Mouse (Mus musculus) cerebral cortex, adult 2 months (tissue): ENCODE measurements around the gene Efna1.

Experiments used
- WGBS: fragments of 180-500 bp; shearing (Covaris S2); methylation state at CpG from one replicate; pipeline ENCODE4 v1.1.7; 2018; 5-methylcytosine and 5-hydroxymethylcytosine counted together

The Efna1 gene

DNA sequence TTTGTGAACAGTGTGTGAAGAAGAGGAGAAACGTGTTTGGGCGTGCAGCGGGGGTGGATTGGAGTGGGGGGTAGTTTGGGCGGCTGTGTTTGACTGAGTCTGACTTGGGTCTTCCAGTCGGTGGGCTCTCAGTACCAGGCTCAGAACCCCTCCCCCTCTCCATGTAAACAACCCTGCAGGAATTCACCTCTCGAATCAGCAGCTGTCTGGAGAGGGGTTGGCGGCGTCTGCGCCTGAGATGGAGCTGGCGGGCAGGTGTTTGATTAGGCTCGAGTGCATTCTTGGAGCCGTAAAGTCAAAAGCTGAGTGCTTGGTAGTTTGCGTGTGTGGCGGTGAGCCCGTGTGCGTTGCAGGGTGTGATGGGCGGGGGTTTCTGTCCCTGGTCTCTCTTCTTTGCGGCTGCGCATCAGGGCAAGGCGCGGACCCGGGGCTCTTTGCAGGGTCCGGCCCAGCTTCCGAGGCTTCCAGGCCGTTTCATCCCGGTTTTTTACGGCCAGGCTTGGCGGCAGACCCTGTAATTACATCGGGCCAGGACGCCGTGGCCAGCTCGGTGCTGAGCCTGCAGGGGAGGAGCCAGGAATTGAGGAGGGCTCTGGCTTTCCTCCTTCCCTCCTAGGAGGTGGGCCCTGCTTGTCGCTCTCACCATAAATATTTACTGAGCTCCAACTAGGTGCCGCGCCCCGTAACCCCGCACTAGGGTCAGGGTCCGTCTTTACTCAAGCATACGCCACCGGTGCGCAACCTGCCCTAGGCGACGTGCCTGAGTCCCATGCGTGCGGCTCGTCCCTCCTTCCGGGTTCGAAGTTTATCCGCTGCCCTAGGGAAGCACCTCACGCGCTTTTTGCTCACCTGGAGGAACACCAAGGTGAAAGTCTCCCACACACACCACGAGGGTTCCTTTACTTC is at the start of gene Efna1:
TSS of gene Efna1 (minus strand) at position 537 of the 906 bp plus-strand sequence.
- WGBS: 2% methylated on average over 52 of the region's 52 CpGs

DNA sequence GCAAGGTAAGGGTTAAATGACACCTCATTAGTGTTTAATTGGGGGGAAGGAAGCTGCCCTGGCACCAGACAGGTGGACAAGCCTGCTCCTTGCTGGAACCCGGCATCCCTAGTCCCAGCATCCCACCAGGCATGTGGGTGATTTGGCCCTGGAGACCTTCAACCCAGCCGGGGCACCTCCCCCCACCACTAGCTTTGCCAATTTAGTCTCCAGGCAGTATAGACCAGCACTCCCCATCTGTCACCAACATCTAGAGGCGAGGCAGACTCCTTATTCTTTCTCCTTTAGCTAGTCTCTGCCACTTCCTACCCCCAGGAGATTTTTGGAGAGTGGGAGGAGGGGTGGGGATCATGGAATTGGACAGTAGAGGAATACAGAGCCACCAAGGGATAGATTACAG is 49.4 kb upstream of the Efna1 start:
- WGBS: 63% methylated on average over 3 of the region's 3 CpGs

DNA sequence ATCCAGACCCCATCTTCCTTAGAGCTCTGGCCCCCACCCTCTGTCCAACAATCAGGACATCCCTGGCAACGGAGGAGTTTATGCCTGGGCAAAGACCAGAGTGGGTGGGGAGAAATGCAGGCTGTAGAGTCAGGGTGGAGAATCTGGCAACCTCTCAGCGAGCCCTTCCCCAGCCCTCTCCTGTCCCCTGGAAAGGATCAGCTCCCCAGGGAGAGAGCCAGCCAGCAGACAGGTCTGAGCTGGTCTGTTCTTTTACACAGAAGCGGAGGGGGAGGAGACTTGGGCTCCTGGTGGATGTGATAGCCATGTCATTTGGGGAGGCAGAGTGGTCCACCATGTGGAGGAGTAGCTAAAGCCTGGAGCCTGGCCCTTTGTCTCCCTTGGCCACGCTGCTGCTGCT is 47.7 kb upstream of the Efna1 start:
- 69% methylated on average over 4 of the region's 4 CpGs for WGBS

DNA sequence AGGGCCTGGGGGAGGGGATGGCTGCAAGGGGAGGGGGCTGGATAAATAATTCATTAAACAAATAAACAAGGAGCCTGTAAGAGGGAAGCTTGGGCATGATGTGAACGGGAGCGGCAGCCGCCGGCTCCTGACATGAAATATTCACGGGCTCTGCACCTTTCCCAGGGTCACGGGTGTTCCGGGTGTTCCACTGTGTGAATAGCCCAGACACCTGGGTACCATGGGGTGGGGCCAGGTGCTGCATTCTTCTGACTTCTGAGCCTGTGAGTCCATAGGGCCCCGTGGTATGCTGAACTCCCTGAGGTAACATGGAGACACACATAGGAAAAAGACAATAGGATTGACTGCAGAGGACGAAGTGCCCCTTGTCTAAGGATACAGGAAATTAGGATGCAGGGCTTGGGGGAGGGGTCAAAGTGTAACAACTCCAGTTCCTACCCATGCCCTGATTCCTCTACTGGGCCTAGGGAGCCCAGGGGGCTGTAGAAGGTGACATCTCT is 46.5 kb upstream of the Efna1 start:
- 75% methylated on average over 9 of the region's 9 CpGs for WGBS

DNA sequence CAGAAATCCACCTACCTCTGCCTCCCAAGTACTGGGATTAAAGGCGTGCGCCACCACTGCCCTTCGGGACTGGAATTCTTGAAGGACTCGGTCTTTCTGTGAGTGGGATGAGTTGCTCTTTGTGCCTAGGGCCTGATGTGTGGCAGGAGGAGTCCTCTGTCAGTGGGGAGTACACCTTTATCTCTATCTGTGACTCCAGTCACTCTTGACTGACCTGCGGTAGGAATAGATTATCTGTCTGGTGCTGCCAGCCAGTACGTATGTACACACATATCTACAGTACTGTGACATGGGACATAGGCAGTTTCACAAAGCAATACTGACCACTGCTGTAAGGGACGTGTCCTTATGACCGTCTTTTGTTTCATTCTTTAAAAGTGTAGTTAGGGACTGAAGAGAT is 44.9 kb upstream of the Efna1 start:
- 97% methylated on average over 8 of the region's 8 CpGs for WGBS

DNA sequence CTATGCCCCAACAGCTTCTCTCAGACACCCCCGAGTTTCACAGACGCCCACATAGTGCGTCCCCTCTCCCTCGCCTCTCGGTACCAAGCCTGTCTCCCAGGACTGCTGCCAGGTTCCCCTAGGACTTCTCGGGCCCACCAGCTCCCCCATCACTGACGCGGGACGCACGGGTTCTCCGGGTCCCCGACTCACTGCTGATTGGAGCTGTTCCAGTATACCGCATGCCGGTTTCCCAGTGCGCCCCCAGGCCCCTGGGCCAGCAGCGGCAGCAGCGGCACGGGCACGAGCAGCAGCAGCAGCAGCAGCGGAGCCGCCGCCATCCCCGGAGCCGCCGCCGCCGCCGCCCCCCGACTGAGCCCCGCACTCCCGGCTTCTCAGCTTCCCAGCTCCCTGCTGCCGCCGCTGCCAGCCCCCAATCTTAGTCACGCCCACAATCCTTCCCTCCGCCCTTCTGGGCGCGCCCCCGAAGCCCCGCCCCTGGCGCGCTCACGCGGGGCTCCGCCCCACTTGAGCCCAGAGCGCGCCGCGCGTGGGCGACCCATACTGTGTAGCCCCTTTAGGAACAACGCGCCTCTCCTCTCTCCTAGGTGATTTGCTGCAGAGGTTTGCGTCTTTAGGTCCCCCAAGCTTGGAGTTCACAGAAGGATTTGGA is 41.7 kb upstream of the Efna1 start, which contains the start of gene Efna3:
TSS of gene Efna3 (minus strand) at position 452 of the 652 bp plus-strand sequence.
- 1% methylated on average over 53 of the region's 53 CpGs for WGBS

DNA sequence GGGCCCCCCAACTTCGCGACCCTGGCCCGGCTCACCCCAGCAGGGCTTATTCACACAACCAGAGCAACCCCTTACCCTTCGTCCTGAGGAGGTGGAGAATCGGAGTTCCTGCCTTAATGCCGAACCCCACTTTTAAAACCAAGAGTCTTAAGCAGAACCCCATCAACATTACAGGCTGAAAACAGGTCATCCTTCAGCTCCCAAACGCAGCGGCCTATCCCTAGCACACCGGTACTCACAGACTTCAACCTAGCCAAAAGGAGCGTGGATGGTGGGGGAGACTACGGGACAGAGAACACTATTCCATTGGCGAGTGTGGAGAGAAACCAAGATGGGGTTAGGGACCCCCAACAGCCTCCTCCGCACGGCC is 41.2 kb upstream of the Efna1 start:
- 3% methylated on average over 14 of the region's 14 CpGs for WGBS

DNA sequence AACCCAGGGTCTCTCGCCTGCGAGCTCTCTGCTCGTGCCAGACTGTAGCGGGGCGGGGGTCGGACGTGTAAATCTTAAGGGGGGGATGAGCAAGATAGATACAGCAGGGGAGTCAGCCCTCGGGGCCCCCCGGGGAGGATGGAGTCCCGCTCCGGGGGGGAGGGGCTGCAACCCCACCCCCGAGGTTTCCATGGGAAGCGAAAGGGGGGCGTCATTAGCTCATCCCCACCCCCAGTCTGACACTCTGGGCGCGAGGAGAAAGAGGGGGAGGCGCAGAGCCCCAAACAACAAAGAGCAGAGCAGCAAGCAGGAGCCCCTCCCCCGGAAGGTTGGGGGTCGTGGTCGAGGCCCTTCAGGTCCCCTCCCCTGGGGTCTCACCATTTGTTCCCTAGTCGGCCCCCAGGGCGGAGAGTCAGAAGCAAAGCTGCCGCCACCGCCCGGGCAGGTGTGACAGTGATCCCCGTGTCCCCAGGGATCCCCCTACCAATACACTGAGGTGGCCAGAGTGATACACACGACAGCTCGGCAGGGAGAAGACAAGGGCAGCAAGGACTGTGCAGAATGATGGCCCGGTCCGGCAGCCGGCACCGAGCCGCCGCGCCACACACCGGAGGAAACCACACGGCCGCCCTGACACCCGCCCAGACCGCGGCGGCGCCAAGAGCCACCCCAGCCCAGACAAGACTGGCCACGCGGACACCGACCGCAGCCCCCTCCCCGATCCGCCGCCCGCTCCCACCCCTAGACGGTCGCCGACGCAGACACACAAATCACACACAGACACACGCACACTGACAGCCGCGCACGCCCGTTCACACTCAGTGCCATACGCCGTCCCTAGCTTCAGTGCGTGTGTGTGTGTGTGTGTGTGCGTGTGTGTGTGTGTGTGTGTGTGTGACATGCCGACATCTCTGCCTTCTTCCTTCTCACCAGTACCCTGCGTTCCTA is 40.5 kb upstream of the Efna1 start:
- 1% methylated on average over 62 of the region's 66 CpGs for WGBS

DNA sequence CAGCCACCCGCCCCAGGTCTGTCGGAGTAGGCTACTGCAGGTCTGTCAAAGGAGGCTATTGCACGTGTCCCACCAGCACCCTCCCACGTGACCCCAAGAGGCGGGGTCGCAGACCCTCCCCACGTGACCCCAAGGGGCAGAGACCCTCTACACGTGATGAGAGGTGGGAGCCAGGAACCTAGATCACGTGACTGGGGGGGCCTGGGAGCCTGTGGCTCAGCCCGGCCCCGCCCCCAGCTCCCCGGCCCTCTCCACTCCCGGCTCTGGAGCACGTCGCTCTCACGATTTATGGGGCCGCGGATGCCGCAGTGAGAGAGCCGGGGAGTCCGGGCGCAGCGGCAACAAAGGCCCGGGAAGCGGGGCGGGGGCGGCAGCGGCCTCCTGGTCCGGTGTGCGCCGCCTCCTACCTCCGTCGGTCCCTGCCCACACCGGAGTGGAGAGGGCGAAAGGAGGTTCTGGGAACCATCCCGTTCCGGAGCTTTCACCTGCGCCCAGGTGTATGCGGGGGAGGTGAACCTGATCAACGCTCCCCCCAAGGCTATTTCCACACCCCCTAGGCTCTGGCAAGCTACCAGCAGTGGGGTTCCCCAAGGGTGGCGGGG is 39.7 kb upstream of the Efna1 start:
- 2% methylated on average over 41 of the region's 41 CpGs for WGBS

DNA sequence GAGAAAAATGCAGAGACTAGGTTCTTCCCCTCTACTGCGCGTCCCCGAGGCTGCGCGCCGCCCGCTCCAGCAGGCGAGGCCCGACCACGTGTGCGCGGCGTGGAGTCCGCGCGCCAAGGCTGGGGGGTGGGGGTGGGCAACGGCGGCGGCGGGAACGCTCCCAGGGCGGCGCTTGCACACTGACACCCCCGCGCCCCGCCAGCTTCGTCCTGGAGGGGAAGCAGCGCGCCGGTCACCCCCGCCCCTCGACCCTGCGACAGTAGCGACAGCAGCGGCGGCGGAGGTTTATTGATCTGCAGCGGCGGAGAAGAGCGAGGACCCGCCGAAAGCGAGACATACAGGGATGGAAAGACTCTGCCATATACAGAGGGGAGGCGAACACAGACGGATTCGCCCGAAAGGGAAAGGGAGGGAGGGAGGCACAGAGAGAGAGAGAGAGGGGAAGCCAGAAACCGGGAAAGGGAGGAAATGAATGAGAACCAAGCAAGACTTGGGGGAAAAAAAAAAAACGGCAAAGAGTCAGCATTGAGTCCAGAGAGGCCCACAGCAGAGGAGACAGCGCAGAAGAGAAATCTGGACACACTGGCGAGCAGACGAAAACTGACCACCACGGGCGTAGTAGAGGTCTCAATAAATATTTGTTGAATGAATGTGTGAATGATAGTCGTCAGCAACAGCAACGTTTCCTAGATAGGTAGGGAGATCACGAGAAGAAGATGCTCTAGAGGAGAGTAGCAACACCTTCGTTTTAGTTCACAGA is 38.8 kb upstream of the Efna1 start:
- 1% methylated on average over 58 of the region's 58 CpGs for WGBS

DNA sequence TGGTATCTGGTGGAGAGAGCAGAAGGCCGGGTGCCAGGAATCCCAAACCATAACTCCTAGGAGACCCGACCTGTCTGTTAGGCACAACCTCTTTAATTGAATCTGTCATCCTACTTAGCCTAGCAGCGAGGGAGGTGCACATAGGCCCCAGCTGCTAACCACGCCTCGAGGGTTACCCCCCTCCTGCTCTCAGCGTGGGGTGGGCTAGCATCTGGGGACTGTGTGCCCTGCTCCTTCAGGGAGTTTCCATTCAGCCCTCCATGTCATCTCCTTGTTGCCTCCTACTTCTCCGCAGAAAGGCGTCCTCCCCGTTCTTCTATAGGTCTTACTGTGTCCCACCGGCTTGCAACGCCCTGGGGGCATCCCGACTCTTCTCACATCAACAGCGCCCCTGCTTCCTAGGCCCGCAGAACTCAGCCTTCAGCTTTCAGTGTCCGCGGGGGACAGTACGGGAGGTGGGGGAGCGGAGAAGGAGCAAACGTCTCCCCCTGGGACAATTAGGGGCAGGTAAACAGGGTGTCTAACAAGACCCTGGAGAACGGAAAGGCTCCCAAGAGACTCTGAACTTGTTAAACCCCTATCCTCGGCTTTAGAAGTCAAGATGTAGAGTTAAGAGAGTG is 38.1 kb upstream of the Efna1 start:
- 20% methylated on average over 21 of the region's 21 CpGs for WGBS

DNA sequence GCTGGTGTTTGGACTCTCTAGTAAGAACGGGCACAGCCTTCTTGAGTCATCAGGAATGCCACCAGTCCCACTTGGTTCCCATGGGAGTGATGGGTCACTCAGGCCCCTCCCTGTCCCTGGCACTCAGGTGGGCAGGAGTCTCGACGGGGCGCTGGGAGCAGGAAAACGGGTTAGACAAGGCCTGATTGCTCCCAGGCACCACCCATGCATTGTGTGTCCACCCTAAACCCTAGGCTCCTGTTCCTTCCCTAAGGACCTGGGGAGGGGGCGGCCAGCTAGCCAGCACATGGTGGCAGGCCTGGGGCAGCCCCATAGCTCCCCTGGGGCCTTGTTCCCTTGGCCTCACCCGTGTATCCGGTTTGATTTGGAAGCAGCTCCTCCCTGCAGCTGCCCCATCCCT is 37.4 kb upstream of the Efna1 start:
- WGBS: 71% methylated on average over 8 of the region's 8 CpGs

DNA sequence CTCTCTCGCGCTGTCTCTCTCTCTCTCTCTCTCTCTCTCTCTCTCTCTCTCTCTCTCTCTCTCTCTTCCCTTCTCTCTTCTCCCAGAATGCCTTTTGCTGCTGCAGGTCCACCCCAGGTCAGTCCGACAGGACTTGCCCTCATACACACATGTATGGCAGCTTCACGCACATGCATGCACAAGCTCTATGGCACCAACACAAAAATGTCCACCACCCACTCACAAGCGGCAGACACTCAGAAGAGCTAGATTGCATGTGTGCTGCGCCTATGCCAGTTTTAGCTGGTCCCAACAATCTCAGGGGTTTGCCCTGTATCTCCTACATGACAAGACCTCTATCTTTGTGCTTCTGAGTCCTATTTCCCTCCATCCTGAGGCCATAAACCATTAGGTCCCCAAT is 36.3 kb upstream of the Efna1 start:
- 39% methylated on average over 5 of the region's 6 CpGs for WGBS

DNA sequence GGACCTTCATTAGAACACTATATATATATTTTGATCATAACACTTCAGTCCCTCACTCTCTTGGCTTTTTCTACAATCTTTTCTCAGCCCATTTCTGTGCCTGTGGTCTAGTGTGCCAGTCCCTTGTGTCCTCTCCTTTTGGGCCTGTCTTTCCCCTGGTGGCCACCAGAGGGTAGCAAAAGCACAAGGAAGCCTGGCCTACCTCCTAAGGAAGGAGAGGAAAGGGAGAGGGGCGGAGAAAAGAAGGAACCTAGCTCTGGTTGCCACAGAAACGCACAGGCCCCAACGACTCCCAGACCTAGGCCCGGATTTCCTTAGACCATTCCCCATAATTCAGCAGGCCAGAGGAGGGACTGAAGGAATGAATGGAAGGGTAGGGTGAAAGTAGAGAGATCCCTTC is 35.9 kb upstream of the Efna1 start:
- WGBS: 2% methylated on average over 4 of the region's 4 CpGs

DNA sequence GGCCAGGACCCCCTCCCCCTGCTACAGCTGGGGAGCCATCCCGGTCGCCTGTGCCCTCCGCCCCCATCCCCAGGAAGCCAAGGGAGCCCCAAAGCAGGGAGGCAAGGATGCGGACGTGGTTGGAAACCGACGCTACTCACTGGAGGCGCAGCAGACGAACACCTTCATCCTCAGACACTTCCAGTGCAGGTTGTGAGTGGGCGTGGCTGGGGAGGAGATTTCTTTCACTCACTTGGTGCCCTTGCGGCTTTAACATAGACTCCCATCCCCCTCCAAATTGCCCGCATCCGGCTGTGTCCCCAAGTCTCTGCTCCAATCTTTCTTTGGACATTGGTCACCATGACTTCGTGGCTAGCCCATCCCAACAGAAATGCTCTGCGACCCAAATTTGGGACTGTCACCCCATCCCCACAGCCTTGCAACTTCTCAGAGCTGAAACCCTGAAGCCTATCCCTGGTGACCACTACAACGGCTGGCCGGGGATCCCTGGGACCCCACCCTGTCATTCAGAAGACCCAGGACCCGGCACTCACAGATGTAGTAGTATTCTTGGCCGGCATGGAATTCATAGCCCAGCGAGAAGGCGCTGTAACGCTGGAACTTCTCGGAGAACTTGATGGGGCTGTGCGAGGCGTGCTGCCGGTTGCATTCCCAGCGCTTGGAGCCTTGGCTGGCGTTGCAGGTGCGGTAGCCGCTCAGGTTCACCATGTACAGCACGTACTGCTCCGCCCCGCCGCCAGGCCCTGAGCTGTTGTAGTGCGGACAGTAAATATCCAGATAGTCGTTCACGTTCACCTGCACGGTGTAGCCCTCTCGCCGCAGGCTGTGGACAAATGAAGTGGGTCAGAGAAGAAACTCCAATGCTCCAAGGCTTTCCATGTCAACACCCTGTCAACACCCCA is 35.2 kb upstream of the Efna1 start:
- WGBS: 12% methylated on average over 40 of the region's 40 CpGs

DNA sequence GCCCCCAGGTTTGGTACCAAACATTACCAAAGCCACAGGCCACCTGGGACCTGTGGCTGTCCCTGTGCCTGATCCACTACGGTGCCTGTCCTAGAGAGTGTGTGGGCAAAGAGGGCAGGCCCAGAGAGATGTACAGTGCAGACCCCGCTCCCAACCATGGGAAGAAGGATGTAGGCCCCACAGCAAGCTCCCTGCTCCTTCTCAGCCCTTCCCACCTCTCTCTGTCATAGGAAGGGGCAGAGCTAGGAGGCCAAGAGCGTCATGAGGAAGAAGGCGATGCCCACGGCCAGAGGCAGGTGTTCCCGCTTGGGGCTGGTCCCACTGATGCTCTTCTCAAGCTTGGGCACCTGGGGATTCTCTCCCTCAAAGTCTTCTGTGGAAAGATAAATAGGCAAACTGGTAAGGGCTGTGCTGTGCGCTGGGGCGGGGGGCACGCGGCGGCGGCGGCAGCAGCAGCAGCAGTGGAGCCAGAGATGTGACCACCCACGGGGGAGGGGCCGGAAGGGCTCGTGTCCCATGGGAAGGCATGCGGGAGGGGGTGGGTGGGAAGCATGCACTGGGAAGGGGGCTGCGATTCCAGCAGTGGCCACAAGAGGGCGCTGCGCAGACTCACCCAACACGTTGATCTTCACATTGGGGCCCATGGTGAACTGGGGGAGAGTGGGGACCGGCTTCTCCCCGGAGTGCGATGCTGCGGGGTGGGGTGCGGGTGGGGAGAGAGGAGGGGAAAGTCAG is 34.4 kb upstream of the Efna1 start:
- WGBS: 7% methylated on average over 26 of the region's 26 CpGs

DNA sequence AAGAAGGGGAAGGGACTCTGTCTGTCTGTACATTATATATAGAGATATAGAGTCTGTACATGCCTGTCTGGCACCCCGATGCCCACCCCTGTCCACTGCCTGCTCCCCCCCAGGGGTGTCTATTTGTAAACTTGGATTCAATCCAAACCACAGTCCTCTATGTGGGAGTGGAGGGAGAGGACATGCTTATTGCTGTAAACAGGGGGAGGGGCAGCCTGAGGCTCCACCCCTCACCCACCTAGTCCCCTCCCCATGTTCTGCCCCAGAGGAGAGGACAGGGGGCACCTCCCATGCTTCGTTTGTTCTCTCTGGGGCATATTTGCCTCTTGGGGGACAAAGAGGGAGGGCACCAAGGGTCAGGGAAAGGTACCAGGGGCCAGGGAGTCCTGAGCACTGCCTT is 33.8 kb upstream of the Efna1 start:
- 34% methylated on average over 2 of the region's 2 CpGs for WGBS

DNA sequence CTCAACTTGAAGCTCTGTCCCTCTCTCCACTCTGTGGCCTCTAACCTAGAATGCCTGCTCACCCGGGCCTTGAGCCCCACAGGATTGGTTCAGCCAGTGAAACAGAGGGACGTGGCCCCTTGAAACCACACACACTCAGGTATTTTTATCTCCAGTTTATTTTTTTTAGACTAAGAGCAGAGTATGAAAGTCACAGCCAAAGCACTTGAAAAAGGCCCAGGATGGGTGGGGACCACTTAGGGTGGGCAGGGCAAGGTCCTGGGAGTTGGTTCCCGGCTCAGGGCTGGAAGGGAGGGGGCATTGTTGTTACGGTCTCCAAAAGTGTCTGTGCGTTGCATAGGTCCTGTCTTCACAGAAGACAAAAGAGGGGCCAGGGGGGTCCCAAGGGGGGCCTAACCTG is 33.4 kb upstream of the Efna1 start:
- WGBS: 71% methylated on average over 5 of the region's 5 CpGs

DNA sequence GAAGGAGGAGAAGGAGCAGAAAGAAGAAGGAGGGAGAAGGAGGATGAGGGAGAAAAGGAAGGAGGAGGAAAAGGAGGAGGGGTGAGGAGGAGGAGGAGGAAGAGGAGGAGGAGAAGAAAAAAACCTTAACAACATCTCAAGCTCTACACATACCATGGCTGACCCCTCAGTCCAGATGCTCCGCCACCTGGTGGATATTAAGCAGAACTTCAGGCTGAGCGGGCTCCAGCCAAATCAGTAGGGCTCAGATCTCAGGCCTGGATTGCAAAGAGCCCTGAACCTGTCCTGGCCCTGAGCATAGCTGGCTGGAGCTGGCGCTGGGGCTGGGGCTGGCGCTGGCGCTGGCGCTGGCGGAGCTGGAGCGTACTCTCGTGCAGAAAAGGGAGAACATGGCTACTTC is 27.1 kb upstream of the Efna1 start:
- WGBS: 17% methylated on average over 9 of the region's 9 CpGs
